In genomic region chr19:56936253-56936652, GRCm38 (mm10) we compare ENCODE assay signal across 27 mouse cellular contexts.
DNase-seq lines count a peak whose midpoint lies in the region; ATAC-seq and TF ChIP-seq lines count a peak whose summit lies in the region.
"Had no signal": no experiment of that assay in that cellular context is flagged by ENCODE, and none has a peak within 500 bp of the region (broad histone marks: within the 10 kb centered on the region; RNA-seq: fewer than 3 reads in every experiment).

No protein-coding gene starts in this region.

- no peak overlapping the region for H3K27ac ChIP-seq in kidney, adult 2 months (ENCODE audit: insufficient read depth, low read depth, low read length)
- H3K27ac ChIP-seq in stomach, postnatal 0 days (replicated peaks) = no peak overlapping the region
- H3K27ac ChIP-seq: embryonic facial prominence, embryonic 13.5 days; forebrain, embryonic 10.5 days; intestine, embryonic 15.5 days; kidney, embryonic 15.5 days; layer of hippocampus, adult 2 months; liver, embryonic 15.5 days; midbrain, embryonic 15.5 days; neural tube, embryonic 15.5 days; stomach, embryonic 15.5 days had no signal

- no peak for TF ChIP-seq POLR2A in kidney, adult 2 months (IDR thresholded peaks at IDR 0.05; ENCODE audit: low read depth, low read length)

- no peak for DNase-seq in cerebellum, postnatal 4 days (ENCODE audit: low spot score in 2 of 2)
- DNase-seq in kidney, adult 2 months = peak; percentile 76
- DNase-seq in kidney, adult 11 months = no peak
- DNase-seq in cerebellum, postnatal 14 days = peak; percentile 49 to 75
- DNase-seq in layer of hippocampus, adult 8-10 months (ENCODE audit: low spot score in 2 of 2) = no peak
- no peak for DNase-seq in stomach, postnatal 0 days (ENCODE audit: low spot score)
- DNase-seq: adrenal gland, adult 8-10 months; heart, postnatal 14 days; layer of hippocampus, postnatal 36 days; lung, embryonic 14.5 days; lung, postnatal 14 days; retina, postnatal 1 day; right cerebral cortex, postnatal 25 days had no signal

- TF ChIP-seq EP300 in stomach, postnatal 0 days (optimal IDR thresholded peaks at IDR 0.05) = no peak

- H3K36me3 ChIP-seq in kidney, adult 2 months (ENCODE audit: control insufficient read depth, insufficient read depth, low read length) = no peaks in the 10 kb centered on the region
- no peaks in the 10 kb centered on the region for H3K36me3 ChIP-seq in stomach, postnatal 0 days (ENCODE audit: control insufficient read depth, insufficient read depth, low read length)
- H3K36me3 ChIP-seq: embryonic facial prominence, embryonic 13.5 days; forebrain, embryonic 10.5 days; G1E; intestine, embryonic 15.5 days; kidney, embryonic 15.5 days; liver, embryonic 15.5 days; midbrain, embryonic 15.5 days; neural tube, embryonic 15.5 days; stomach, embryonic 15.5 days had no signal

- TF ChIP-seq CTCF in kidney, adult 2 months (conservative IDR thresholded peaks at IDR 0.05; ENCODE audit: insufficient read depth, insufficient read length, low read depth, low read length) = no peak
- TF ChIP-seq CTCF in stomach, postnatal 0 days (IDR thresholded peaks at IDR 0.05; ENCODE audit: low read depth) = no peak

- peak; percentile 65 for ATAC-seq in cerebellum, adult (ENCODE audit: insufficient number of reproducible peaks, low FRiP score, low TSS enrichment)
- ATAC-seq in stomach, postnatal 0 days (ENCODE audit: low FRiP score, low TSS enrichment) = no peak
- ATAC-seq: forebrain, embryonic 16.5 days; hindbrain, embryonic 16.5 days; intestine, embryonic 15.5 days; midbrain, embryonic 15.5 days had no signal

- H3K4me1 ChIP-seq in kidney, adult 2 months (ENCODE audit: control insufficient read depth, insufficient read depth, low read length) = no peaks in the 10 kb centered on the region
- H3K4me1 ChIP-seq in stomach, postnatal 0 days (replicated peaks; ENCODE audit: control insufficient read depth, insufficient read depth) = 0 out of 2 replicates have a peak, but pooled peaks cover 2% of the 10 kb centered on the region
- H3K4me1 ChIP-seq: embryonic facial prominence, embryonic 13.5 days; liver, embryonic 15.5 days; midbrain, embryonic 15.5 days; neural tube, embryonic 15.5 days; stomach, embryonic 15.5 days had no signal

- WGBS in kidney, adult 2 months = 74% methylated on average over 8 of the region's 8 CpGs
- WGBS in stomach, postnatal 0 days = 91% methylated on average over 8 of the region's 8 CpGs

- no peak overlapping the region for H3K9ac ChIP-seq in stomach, postnatal 0 days (ENCODE audit: low read length)
- H3K9ac ChIP-seq: embryonic facial prominence, embryonic 13.5 days; intestine, embryonic 15.5 days; kidney, embryonic 15.5 days; liver, embryonic 15.5 days; lung, embryonic 14.5 days; midbrain, embryonic 15.5 days; neural tube, embryonic 15.5 days; stomach, embryonic 15.5 days had no signal

- no peaks in the 10 kb centered on the region for H3K27me3 ChIP-seq in kidney, adult 2 months (replicated peaks; ENCODE audit: control insufficient read depth, insufficient read depth, low read length)
- no peaks in the 10 kb centered on the region for H3K27me3 ChIP-seq in stomach, postnatal 0 days (ENCODE audit: control insufficient read depth, insufficient read depth, low read length)
- H3K27me3 ChIP-seq: CH12.LX; embryonic facial prominence, embryonic 13.5 days; intestine, embryonic 15.5 days; kidney, embryonic 15.5 days; liver, embryonic 15.5 days; midbrain, embryonic 15.5 days; neural tube, embryonic 15.5 days; stomach, embryonic 15.5 days had no signal

- H3K9me3 ChIP-seq in stomach, postnatal 0 days (ENCODE audit: control insufficient read depth, low read length) = no peaks in the 10 kb centered on the region
- H3K9me3 ChIP-seq: embryonic facial prominence, embryonic 13.5 days; forebrain, embryonic 10.5 days; intestine, embryonic 15.5 days; kidney, embryonic 15.5 days; liver, embryonic 15.5 days; midbrain, embryonic 15.5 days; neural tube, embryonic 15.5 days; stomach, embryonic 15.5 days had no signal

- no peak overlapping the region for H3K4me2 ChIP-seq in stomach, postnatal 0 days (replicated peaks; ENCODE audit: low read depth)
- H3K4me2 ChIP-seq: embryonic facial prominence, embryonic 13.5 days; intestine, embryonic 15.5 days; kidney, embryonic 15.5 days; liver, embryonic 15.5 days; lung, embryonic 14.5 days; midbrain, embryonic 15.5 days; neural tube, embryonic 15.5 days; stomach, embryonic 15.5 days had no signal

- H3K4me3 ChIP-seq in kidney, adult 2 months (ENCODE audit: insufficient read depth, low read depth, low read length) = no peak overlapping the region
- H3K4me3 ChIP-seq in stomach, postnatal 0 days (ENCODE audit: low read depth, low read length) = no peak overlapping the region
- H3K4me3 ChIP-seq: embryonic facial prominence, embryonic 13.5 days; forebrain, embryonic 10.5 days; intestine, embryonic 15.5 days; kidney, embryonic 15.5 days; layer of hippocampus, adult 2 months; liver, embryonic 15.5 days; midbrain, embryonic 15.5 days; neural tube, embryonic 15.5 days; stomach, embryonic 15.5 days had no signal

Comparison
In these comparisons a context has a peak if more than half of its experiments do, and no peak if none do; other contexts are left out.
1. DNase-seq: peak in kidney, adult 2 months (single experiment) and cerebellum, postnatal 14 days (2 of 2); none in cerebellum, postnatal 4 days (0 of 2), kidney, adult 11 months (single experiment), layer of hippocampus, adult 8-10 months (0 of 2) and stomach, postnatal 0 days (single experiment).